Mouse (Mus musculus) heart, postnatal 0 days (tissue): ENCODE results near the gene Zfp94.

Experiments
- CTCF ChIP-seq: IDR thresholded peaks from 2 replicates; pipeline ENCODE4 v1.5.1; 2016; ENCODE audit warnings: antibody characterized with exemption, control low read depth, low read depth
- EP300 ChIP-seq: IDR thresholded peaks from 2 replicates; pipeline ENCODE4 v1.6.1; 2016; ENCODE audit warnings: antibody characterized with exemption, low read depth

GRCm38 (mm10) chr7:24280858-24281145 is 35.7 kb downstream of the Zfp94 start:
- TF ChIP-seq EP300 = no peak
- TF ChIP-seq CTCF = no peak
